Mouse (Mus musculus) kidney, adult 10 weeks (tissue): ENCODE measurements around the gene Fbxw9. TPM values are rescaled to one million over a fixed set of nuclear protein-coding genes. Genes with fewer than 3 reads are reported as not detected.

Experiments
- polyA plus RNA-seq: library from polyadenylated mRNA; stranded (reverse); fragments of 350-450 nt; fragmentation: Illumina TruSeq; extraction: RNeasy Lipid Tissue Mini Kit (QIAGEN cat#74804); gene quantifications from one replicate; pipeline ENCODE4 v1.2.3, GENCODE M21; 2014; ENCODE audit warnings: low read depth, low replicate concordance

Fbxw9 gene
- 0.89 TPM for polyA plus RNA-seq

GRCm38 (mm10) chr8:85059879-85060616 lies at the start of gene Fbxw9:
Gene Fbxw9 (plus strand): TSS chr8:85060055.

GRCm38 (mm10) chr8:85014431-85014830 lies 45.4 kb upstream of the Fbxw9 start, which contains the start of gene Best2:
Gene Best2 (minus strand): TSS chr8:85014531.

GRCm38 (mm10) chr8:85025098-85025932 lies 34.5 kb upstream of the Fbxw9 start, which contains the start of gene Asna1:
Gene Asna1 (minus strand): TSS chr8:85025281.

GRCm38 (mm10) chr8:85026670-85027515 lies 33.0 kb upstream of the Fbxw9 start, which contains the start of gene Trir:
Gene Trir (plus strand): TSS chr8:85026823.

GRCm38 (mm10) chr8:85036718-85037365 lies 23.0 kb upstream of the Fbxw9 start, which contains the start of gene Tnpo2:
Gene Tnpo2 (plus strand): TSS chr8:85036915.

GRCm38 (mm10) chr8:85067982-85068381 lies 8.1 kb downstream of the Fbxw9 start, which contains the start of gene Gm5741:
Gene Gm5741 (minus strand): TSS chr8:85067982.

GRCm38 (mm10) chr8:85071514-85072281 lies 11.8 kb downstream of the Fbxw9 start, which contains the start of gene Dhps:
Gene Dhps (plus strand): TSS chr8:85071757.

GRCm38 (mm10) chr8:85080532-85081215 lies 20.8 kb downstream of the Fbxw9 start, which contains the start of gene Wdr83os:
Gene Wdr83os (plus strand): TSS chr8:85080740.

GRCm38 (mm10) chr8:85081216-85081555 lies 21.3 kb downstream of the Fbxw9 start, which contains the start of gene Wdr83:
Gene Wdr83 (minus strand): TSS chr8:85081306.

GRCm38 (mm10) chr8:85083108-85083813 lies 23.4 kb downstream of the Fbxw9 start, which contains the start of gene Man2b1:
Gene Man2b1 (plus strand): TSS chr8:85083270.

Other genes with a start within 250 kb of the Fbxw9 start
- gene Dand5, start 237.2 kb upstream of the Fbxw9 start, polyA plus RNA-seq = 3.3 TPM
- gene Gadd45gip1, start 228.5 kb upstream of the Fbxw9 start, polyA plus RNA-seq = not detected
- 3.5 TPM for gene Rad23a, start 219.4 kb upstream of the Fbxw9 start, polyA plus RNA-seq
- gene Calr, start 213.1 kb upstream of the Fbxw9 start, polyA plus RNA-seq = 862 TPM
- gene Farsa, start 203.1 kb upstream of the Fbxw9 start, polyA plus RNA-seq = 1.3 TPM
- gene Syce2, start 187.9 kb upstream of the Fbxw9 start, polyA plus RNA-seq = 6.0 TPM
- 302 TPM for gene Gcdh, start 166.1 kb upstream of the Fbxw9 start, polyA plus RNA-seq
- gene Klf1, start 158.1 kb upstream of the Fbxw9 start, polyA plus RNA-seq = not detected
- gene Dnase2a, start 151.5 kb upstream of the Fbxw9 start, polyA plus RNA-seq = 7.1 TPM
- gene Mast1, start 122.7 kb upstream of the Fbxw9 start, polyA plus RNA-seq = not detected
- gene Rtbdn, start 113.1 kb upstream of the Fbxw9 start, polyA plus RNA-seq = not detected
- not detected for gene Gm49661, start 90.6 kb upstream of the Fbxw9 start, polyA plus RNA-seq
- gene Prdx2, start 90.5 kb upstream of the Fbxw9 start, polyA plus RNA-seq = 35.9 TPM
- 1.1 TPM for gene Rnaseh2a, start 90.3 kb upstream of the Fbxw9 start, polyA plus RNA-seq
- not detected for gene Junb, start 81.3 kb upstream of the Fbxw9 start, polyA plus RNA-seq
- 16.4 TPM for gene Hook2, start 69.5 kb upstream of the Fbxw9 start, polyA plus RNA-seq
- gene Best2, start 45.5 kb upstream of the Fbxw9 start, polyA plus RNA-seq = not detected
- 16.8 TPM for gene Asna1, start 34.8 kb upstream of the Fbxw9 start, polyA plus RNA-seq
- gene Trir, start 33.2 kb upstream of the Fbxw9 start, polyA plus RNA-seq = 15.0 TPM
- gene Tnpo2, start 23.1 kb upstream of the Fbxw9 start, polyA plus RNA-seq = 4.2 TPM
- not detected for gene Gm5741, start 7.9 kb downstream of the Fbxw9 start, polyA plus RNA-seq
- gene Dhps, start 11.7 kb downstream of the Fbxw9 start, polyA plus RNA-seq = 9.5 TPM
- 6.1 TPM for gene Wdr83os, start 20.7 kb downstream of the Fbxw9 start, polyA plus RNA-seq
- 2.3 TPM for gene Wdr83, start 21.3 kb downstream of the Fbxw9 start, polyA plus RNA-seq
- 7.5 TPM for gene Man2b1, start 23.2 kb downstream of the Fbxw9 start, polyA plus RNA-seq
- 5.5 TPM for gene Zfp791, start 63.0 kb downstream of the Fbxw9 start, polyA plus RNA-seq
- not detected for gene Cks1brt, start 91.9 kb downstream of the Fbxw9 start, polyA plus RNA-seq
- gene Olfr371, start 165.9 kb downstream of the Fbxw9 start, polyA plus RNA-seq = not detected
- gene Orc6, start 239.6 kb downstream of the Fbxw9 start, polyA plus RNA-seq = 24.8 TPM
- gene Vps35, start 239.7 kb downstream of the Fbxw9 start, polyA plus RNA-seq = 485 TPM